Mouse (Mus musculus) thymus, adult 18-20 months (tissue): ENCODE measurements around the gene Calm2.

Experiments used
- DNase-seq, 2 experiments: peaks; one replicate each; pipeline ENCODE4 v3.0.0; 2022; ENCODE audit warnings: mixed read lengths in 2 of 2

Calm2 gene

GRCm38 (mm10) chr17:87458911-87459749 lies 12.4 kb upstream of the Calm2 start:
- no peak for DNase-seq

GRCm38 (mm10) chr17:87457961-87458360 lies 11.2 kb upstream of the Calm2 start:
- no peak for DNase-seq

- no peak for DNase-seq
Observed at GRCm38 (mm10) chr17:87454121-87454520, 7.4 kb upstream of the Calm2 start.

GRCm38 (mm10) chr17:87453336-87453735 lies 6.6 kb upstream of the Calm2 start:
- no peak for DNase-seq

- DNase-seq: no peak
Observed at GRCm38 (mm10) chr17:87448881-87449280, 2.1 kb upstream of the Calm2 start.

- no peak for DNase-seq
Observed at GRCm38 (mm10) chr17:87448339-87448738, 1.6 kb upstream of the Calm2 start.

GRCm38 (mm10) chr17:87447612-87448200 lies 971 bp upstream of the Calm2 start:
- DNase-seq: no peak

GRCm38 (mm10) chr17:87445917-87446766 lies 593 bp downstream of the Calm2 start:
- peak; percentile 71 to 74 for DNase-seq

GRCm38 (mm10) chr17:87445337-87445916 lies 1.3 kb downstream of the Calm2 start:
- DNase-seq: no peak

GRCm38 (mm10) chr17:87444763-87445162 lies 2.0 kb downstream of the Calm2 start:
- DNase-seq: no peak

- DNase-seq: no peak
Observed at GRCm38 (mm10) chr17:87441537-87441936, 5.2 kb downstream of the Calm2 start.

- no peak for DNase-seq
Observed at GRCm38 (mm10) chr17:87439441-87439840, 7.3 kb downstream of the Calm2 start.

- DNase-seq: no peak
Observed at GRCm38 (mm10) chr17:87433929-87434328, 12.8 kb downstream of the Calm2 start.

GRCm38 (mm10) chr17:87432743-87433142 lies 14.0 kb downstream of the Calm2 start:
- DNase-seq: no peak

GRCm38 (mm10) chr17:87432314-87432713 lies 14.4 kb downstream of the Calm2 start:
- no peak for DNase-seq

GRCm38 (mm10) chr17:87429431-87429830 lies 17.3 kb downstream of the Calm2 start:
- no peak for DNase-seq

GRCm38 (mm10) chr17:87427511-87427910 lies 19.2 kb downstream of the Calm2 start, which contains the start of gene Stpg4:
Gene Stpg4, minus strand, starts transcription at chr17:87427741.
- no peak for DNase-seq

GRCm38 (mm10) chr17:87418082-87418481 lies 28.7 kb downstream of the Calm2 start:
- DNase-seq: no peak

- DNase-seq: no peak
Observed at GRCm38 (mm10) chr17:87406646-87407045, 40.1 kb downstream of the Calm2 start.

GRCm38 (mm10) chr17:87405576-87405975 lies 41.2 kb downstream of the Calm2 start:
- DNase-seq: no peak

GRCm38 (mm10) chr17:87403462-87403861 lies 43.3 kb downstream of the Calm2 start:
- DNase-seq: no peak

- no peak for DNase-seq
Observed at GRCm38 (mm10) chr17:87402444-87402843, 44.3 kb downstream of the Calm2 start.

GRCm38 (mm10) chr17:87397088-87397487 lies 49.6 kb downstream of the Calm2 start:
- DNase-seq: no peak
